Mouse (Mus musculus) intestine, embryonic 14.5 days (tissue): ENCODE data around the gene Prpf40b. TPM values are rescaled to one million over a fixed set of nuclear protein-coding genes. Genes with fewer than 3 reads are reported as not detected.

Experiments
- ATAC-seq: fragments of 200-750 bp; cut with Nextera tagmentation; replicated peaks from 2 replicates; pipeline ENCODE4 v1.8.0; 2017; ENCODE audit warnings: low read depth, moderate number of reproducible peaks, moderate TSS enrichment, moderate library complexity; ENCODE audit not compliant: low FRiP score, low TSS enrichment
- DNase-seq: peaks from one replicate; pipeline ENCODE4 v3.0.0-alpha.2; 2018; ENCODE audit warnings: low spot score
- H3K27ac ChIP-seq: fragments of 300-500 bp; sonication (generic); 2 replicates; pipeline ENCODE4 v1.5.1; 2014; ENCODE audit warnings: low read depth, mild to moderate bottlenecking, control low read depth
- H3K27me3 ChIP-seq: fragments of 300-500 bp; sonication (generic); replicated peaks from 2 replicates; pipeline ENCODE4 v1.6.1; 2014; ENCODE audit warnings: low read length, control low read depth; ENCODE audit not compliant: control insufficient read depth, insufficient read depth
- H3K36me3 ChIP-seq: fragments of 300-500 bp; sonication (generic); 2 replicates; pipeline ENCODE4 v1.6.1; 2014; ENCODE audit warnings: low read length, control low read depth; ENCODE audit not compliant: control insufficient read depth, insufficient read depth
- H3K4me1 ChIP-seq: fragments of 300-500 bp; sonication (generic); replicated peaks from 2 replicates; pipeline ENCODE4 v1.6.1; 2014; ENCODE audit warnings: low read length, control low read depth, mixed read lengths; ENCODE audit not compliant: control insufficient read depth, insufficient read depth
- H3K4me2 ChIP-seq: fragments of 300-500 bp; sonication (generic); 2 replicates; pipeline ENCODE4 v1.6.1; 2014; ENCODE audit warnings: low read length
- H3K4me3 ChIP-seq: fragments of 300-500 bp; sonication (generic); 2 replicates; pipeline ENCODE4 v1.5.1; 2014; ENCODE audit warnings: low read depth, low read length, control low read depth, mixed read lengths
- H3K9ac ChIP-seq: fragments of 300-500 bp; sonication (generic); 2 replicates; pipeline ENCODE4 v1.6.1; 2014; ENCODE audit warnings: mild to moderate bottlenecking, low read length
- H3K9me3 ChIP-seq: fragments of 300-500 bp; sonication (generic); 2 replicates; pipeline ENCODE4 v1.6.1; 2016; ENCODE audit warnings: low read length, control low read depth; ENCODE audit not compliant: control insufficient read depth
- WGBS: fragments of 180-500 bp; shearing (Covaris S2); extraction: QIAGEN DNeasy Blood & Tissue Kit; methylation state at CpG from one replicate; pipeline ENCODE4 v1.1.7; 2014; 5-methylcytosine and 5-hydroxymethylcytosine counted together
- polyA plus RNA-seq: library from polyadenylated mRNA; unstranded; fragments of >200 nt; fragmentation: Nextera tagmentation; extraction: Ambion mirVana; gene quantifications from 2 replicates; pipeline ENCODE4 v1.2.1, GENCODE M21; 2014

Prpf40b gene
- polyA plus RNA-seq, 1 experiment from 2014 or later = 40.6 TPM

- ATAC-seq (no peak), DNase-seq (no peak)
- Histone ChIP-seq H3K27me3 (no peaks in the 10 kb centered on the region), H3K27ac (no peak overlapping the region), H3K36me3 (peaks cover 27% of the 10 kb centered on the region), H3K4me1 (peaks cover 31% of the 10 kb centered on the region), H3K9ac (no peak overlapping the region), H3K4me3 (no peak overlapping the region), H3K4me2 (no peak overlapping the region), H3K9me3 (no peaks in the 10 kb centered on the region)
- 75% methylated on average over 5 of the region's 5 CpGs for WGBS
These were observed 36.5 kb downstream of the Prpf40b start for GRCm38 (mm10) chr15:99331341-99331740.

GRCm38 (mm10) chr15:99332111-99332510 is 37.2 kb downstream of the Prpf40b start:
- ATAC-seq (no peak), DNase-seq (no peak)
- Histone ChIP-seq H3K27ac (peak overlapping the region; percentile 95), H3K9me3 (no peaks in the 10 kb centered on the region), H3K36me3 (peaks cover 25% of the 10 kb centered on the region), H3K27me3 (no peaks in the 10 kb centered on the region), H3K4me2 (no peak overlapping the region), H3K9ac (no peak overlapping the region), H3K4me1 (peaks cover 31% of the 10 kb centered on the region), H3K4me3 (no peak overlapping the region)

GRCm38 (mm10) chr15:99332921-99333675 is 38.2 kb downstream of the Prpf40b start:
- ATAC-seq = peak; percentile 84
- no peaks in the 10 kb centered on the region for H3K27me3 ChIP-seq
- no peaks in the 10 kb centered on the region for H3K9me3 ChIP-seq
- H3K36me3 ChIP-seq = peaks cover 19% of the 10 kb centered on the region
- WGBS = 24% methylated on average over 9 of the region's 9 CpGs
- H3K27ac ChIP-seq = peak overlapping the region; percentile 95
- H3K4me1 ChIP-seq = peaks cover 31% of the 10 kb centered on the region
- peak overlapping the region; percentile 13 for H3K4me2 ChIP-seq
- H3K9ac ChIP-seq = peak overlapping the region; percentile 11; the same call in 1 of the 2 replicates
- peak; percentile 73 for DNase-seq
- H3K4me3 ChIP-seq = no peak overlapping the region

- H3K4me3 ChIP-seq = no peak overlapping the region
- no peaks in the 10 kb centered on the region for H3K9me3 ChIP-seq
- H3K9ac ChIP-seq = peak overlapping the region; percentile 11; the same call in 1 of the 2 replicates
- 76% methylated on average over 3 of the region's 3 CpGs for WGBS
- H3K4me2 ChIP-seq = peak overlapping the region; percentile 13
- ATAC-seq = no peak
- no peaks in the 10 kb centered on the region for H3K27me3 ChIP-seq
- DNase-seq = no peak
- H3K4me1 ChIP-seq = peaks cover 31% of the 10 kb centered on the region
- peaks cover 16% of the 10 kb centered on the region; the same call in 1 of the 2 replicates for H3K36me3 ChIP-seq
- peak overlapping the region; percentile 95 for H3K27ac ChIP-seq
These were observed 38.8 kb downstream of the Prpf40b start for GRCm38 (mm10) chr15:99333676-99334065.

GRCm38 (mm10) chr15:99334500-99334899 is 39.6 kb downstream of the Prpf40b start:
- Histone ChIP-seq H3K4me2 (no peak overlapping the region), H3K4me3 (no peak overlapping the region), H3K9ac (no peak overlapping the region), H3K27me3 (no peaks in the 10 kb centered on the region), H3K27ac (peak overlapping the region; percentile 95; the same call in 1 of the 2 replicates), H3K36me3 (peaks cover 8% of the 10 kb centered on the region; the same call in 1 of the 2 replicates), H3K4me1 (peaks cover 35% of the 10 kb centered on the region), H3K9me3 (no peaks in the 10 kb centered on the region)
- WGBS = 63% methylated on average over 6 of the region's 6 CpGs
- no peak for ATAC-seq
- no peak for DNase-seq

GRCm38 (mm10) chr15:99335801-99336320 is 41.0 kb downstream of the Prpf40b start:
- no peaks in the 10 kb centered on the region for H3K27me3 ChIP-seq
- 80% methylated on average over 8 of the region's 8 CpGs for WGBS

GRCm38 (mm10) chr15:99338916-99339315 is 44.0 kb downstream of the Prpf40b start:
- Histone ChIP-seq H3K36me3 (0 out of 2 replicates have a peak, but pooled peaks cover 4% of the 10 kb centered on the region), H3K27ac (no peak overlapping the region), H3K4me3 (no peak overlapping the region), H3K9me3 (no peaks in the 10 kb centered on the region), H3K27me3 (no peaks in the 10 kb centered on the region), H3K4me2 (no peak overlapping the region), H3K4me1 (peaks cover 48% of the 10 kb centered on the region), H3K9ac (no peak overlapping the region)
- ATAC-seq = no peak
- DNase-seq = no peak
- 69% methylated on average over 2 of the region's 2 CpGs for WGBS

More at GRCm38 (mm10) chr15:99335801-99336320, 41.0 kb downstream of the Prpf40b start:
- H3K9ac ChIP-seq = no peak overlapping the region
- H3K4me3 ChIP-seq = no peak overlapping the region
- no peak overlapping the region for H3K4me2 ChIP-seq
- no peak for DNase-seq
- H3K9me3 ChIP-seq = no peaks in the 10 kb centered on the region
- ATAC-seq = no peak
- peaks cover 4% of the 10 kb centered on the region; the same call in 1 of the 2 replicates for H3K36me3 ChIP-seq
- no peak overlapping the region for H3K27ac ChIP-seq
- peaks cover 43% of the 10 kb centered on the region for H3K4me1 ChIP-seq

GRCm38 (mm10) chr15:99339669-99340068 is 44.8 kb downstream of the Prpf40b start:
- 16% methylated on average over 6 of the region's 6 CpGs for WGBS

More at GRCm38 (mm10) chr15:99339669-99340068, 44.8 kb downstream of the Prpf40b start:
- H3K4me3 ChIP-seq = no peak overlapping the region
- ATAC-seq = no peak
- peaks cover 48% of the 10 kb centered on the region for H3K4me1 ChIP-seq
- no peak overlapping the region for H3K9ac ChIP-seq
- no peak overlapping the region for H3K4me2 ChIP-seq
- 0 out of 2 replicates have a peak, but pooled peaks cover 4% of the 10 kb centered on the region for H3K36me3 ChIP-seq
- H3K27ac ChIP-seq = peak overlapping the region; percentile 52
- H3K9me3 ChIP-seq = no peaks in the 10 kb centered on the region
- H3K27me3 ChIP-seq = no peaks in the 10 kb centered on the region
- DNase-seq = no peak
